In genomic region chr10:69690961-69691451, GRCm38 (mm10) we compare ENCODE assay signal across 10 mouse cellular contexts.
DNase-seq lines count a peak whose midpoint lies in the region; ATAC-seq and TF ChIP-seq lines count a peak whose summit lies in the region.
"Had no signal": no experiment of that assay in that cellular context is flagged by ENCODE, and none has a peak within 500 bp of the region (broad histone marks: within the 10 kb centered on the region; RNA-seq: fewer than 3 reads in every experiment).

No protein-coding gene starts in this region.

- DNase-seq in heart, adult 11 months: peak; percentile 44
- no peak for DNase-seq in heart, adult 2 months
- DNase-seq in lung, postnatal 10 days: no peak
- no peak for DNase-seq in limb, embryonic 10.5 days (ENCODE audit: low spot score)
- no peak for DNase-seq in adrenal gland, postnatal 10 days
- no peak for DNase-seq in left cerebral cortex, adult 9 months (ENCODE audit: low spot score in 2 of 2)
- DNase-seq: kidney, adult 2 months; lung, adult 18-20 months had no signal

- no peaks in the 10 kb centered on the region for H3K4me1 ChIP-seq in heart, adult 2 months (ENCODE audit: control insufficient read depth, insufficient read depth, low read length)
- H3K4me1 ChIP-seq in lung, embryonic 15.5 days: 0 out of 2 replicates have a peak, but pooled peaks cover 2% of the 10 kb centered on the region
- peaks cover 14% of the 10 kb centered on the region for H3K4me1 ChIP-seq in limb, embryonic 10.5 days
- H3K4me1 ChIP-seq in neural tube, embryonic 15.5 days: peaks cover 25% of the 10 kb centered on the region

- TF ChIP-seq EP300 in heart, adult 2 months (IDR thresholded peaks at IDR 0.05; ENCODE audit: insufficient read depth, low read depth, low read length): no peak

- H3K36me3 ChIP-seq in heart, adult 2 months (ENCODE audit: control insufficient read depth, insufficient read depth, low read length): no peaks in the 10 kb centered on the region
- no peaks in the 10 kb centered on the region for H3K36me3 ChIP-seq in lung, embryonic 15.5 days
- no peaks in the 10 kb centered on the region for H3K36me3 ChIP-seq in limb, embryonic 10.5 days
- no peaks in the 10 kb centered on the region for H3K36me3 ChIP-seq in neural tube, embryonic 15.5 days

- 45% methylated on average over 6 of the region's 6 CpGs for WGBS in heart, adult 2 months
- WGBS in lung, embryonic 15.5 days: 30% methylated on average over 6 of the region's 6 CpGs
- 19% methylated on average over 6 of the region's 6 CpGs for WGBS in limb, embryonic 10.5 days
- 17% methylated on average over 6 of the region's 6 CpGs for WGBS in neural tube, embryonic 15.5 days

- no peak overlapping the region for H3K9ac ChIP-seq in heart, adult 2 months (ENCODE audit: low read depth, low read length)
- no peak overlapping the region for H3K9ac ChIP-seq in lung, embryonic 15.5 days
- H3K9ac ChIP-seq in neural tube, embryonic 15.5 days (replicated peaks): peak overlapping the region; percentile 26; the same call in 1 of the 2 replicates

- H3K9me3 ChIP-seq in lung, embryonic 15.5 days: no peaks in the 10 kb centered on the region
- H3K9me3 ChIP-seq in limb, embryonic 10.5 days (replicated peaks): no peaks in the 10 kb centered on the region
- no peaks in the 10 kb centered on the region for H3K9me3 ChIP-seq in neural tube, embryonic 15.5 days (replicated peaks)

- no peak overlapping the region for H3K27ac ChIP-seq in heart, adult 2 months
- no peak overlapping the region for H3K27ac ChIP-seq in lung, embryonic 15.5 days
- H3K27ac ChIP-seq in limb, embryonic 10.5 days: no peak overlapping the region
- H3K27ac ChIP-seq in neural tube, embryonic 15.5 days (replicated peaks): peak overlapping the region; percentile 73

- no peaks in the 10 kb centered on the region for H3K27me3 ChIP-seq in heart, adult 2 months (ENCODE audit: control insufficient read depth, insufficient read depth, low read length)
- H3K27me3 ChIP-seq in lung, embryonic 15.5 days: no peaks in the 10 kb centered on the region
- H3K27me3 ChIP-seq in limb, embryonic 10.5 days (ENCODE audit: low read depth, poor library complexity, severe bottlenecking): no peaks in the 10 kb centered on the region
- no peaks in the 10 kb centered on the region for H3K27me3 ChIP-seq in neural tube, embryonic 15.5 days (replicated peaks)

- TF ChIP-seq POLR2A in heart, adult 2 months (IDR thresholded peaks at IDR 0.05; ENCODE audit: insufficient read depth, low read depth, low read length): no peak

- H3K4me2 ChIP-seq in lung, embryonic 15.5 days: peak overlapping the region; percentile 10; the same call in 1 of the 2 replicates
- peak overlapping the region; percentile 47 for H3K4me2 ChIP-seq in neural tube, embryonic 15.5 days

- no peaks in the 10 kb centered on the region for H3K79me2 ChIP-seq in heart, adult 2 months (replicated peaks; ENCODE audit: control insufficient read depth, insufficient read depth, low read length)

- TF ChIP-seq CTCF in heart, adult 2 months (IDR thresholded peaks at IDR 0.05): no peak

- intact Hi-C loops in heart, adult 2 months (cut with DNase I): no loop called here

- no peak for ATAC-seq in lung, embryonic 15.5 days (ENCODE audit: borderline replicate concordance, extremely low read depth, low FRiP score, low TSS enrichment)
- no peak for ATAC-seq in neural tube, embryonic 15.5 days (ENCODE audit: low FRiP score)

- H3K4me3 ChIP-seq in heart, adult 2 months: no peak overlapping the region
- no peak overlapping the region for H3K4me3 ChIP-seq in lung, embryonic 15.5 days
- peak overlapping the region; percentile 30 for H3K4me3 ChIP-seq in limb, embryonic 10.5 days
- no peak overlapping the region for H3K4me3 ChIP-seq in neural tube, embryonic 15.5 days (replicated peaks)
